In the genomic region with DNA sequence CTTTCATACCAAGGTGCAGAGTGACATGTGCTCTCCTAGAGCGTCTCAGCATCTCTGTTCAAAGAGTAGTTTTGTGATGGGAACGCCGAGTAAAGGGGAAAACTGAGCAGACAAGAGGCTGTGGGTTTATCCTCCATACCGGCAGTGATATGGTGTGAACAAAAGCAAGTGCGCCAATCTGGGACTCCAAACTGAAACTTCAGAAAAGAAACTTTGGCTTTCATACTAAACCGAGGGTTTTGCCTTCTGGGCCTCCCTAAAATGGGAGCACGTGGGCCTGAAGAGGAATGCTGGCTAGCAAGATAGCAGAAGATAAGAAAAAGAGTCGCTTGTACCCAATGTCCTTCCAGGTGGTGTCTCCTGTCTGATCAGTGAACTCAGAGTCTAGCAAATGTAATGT, we compare ENCODE assay signal across 8 mouse cellular contexts. TPM values are rescaled to one million over a fixed set of nuclear protein-coding genes. Genes with fewer than 3 reads are reported as not detected.
DNase-seq lines count a peak whose midpoint lies in the region; TF ChIP-seq lines count a peak whose summit lies in the region.

No protein-coding gene starts in this region.

- peak overlapping the region; percentile 95 for H3K9ac ChIP-seq in MEL (ENCODE audit: control insufficient read depth, low read depth, low read length, poor library complexity, severe bottlenecking)

- peaks cover 40% of the 10 kb centered on the region for H3K79me2 ChIP-seq in MEL (ENCODE audit: control insufficient read depth, insufficient read depth, low read length, poor library complexity)

- peak in 1 of 2 experiments; percentile 53; a peak in 2 of 4 replicates for TF ChIP-seq POLR2A in MEL (IDR thresholded peaks at IDR 0.05; ENCODE audit: control insufficient read depth in 1 of 2, insufficient read depth in 1 of 2, low read depth in 1 of 2, low read length in 2 of 2, poor library complexity in 1 of 2)

- no peak for TF ChIP-seq CTCF in layer of hippocampus, adult 2 months (conservative IDR thresholded peaks at IDR 0.05)
- no peak for TF ChIP-seq CTCF in MEL (IDR thresholded peaks at IDR 0.05 in 2 of 3, conservative IDR thresholded peaks at IDR 0.05 in 1 of 3; ENCODE audit: control insufficient read depth in 1 of 3, insufficient read depth in 1 of 3, low read depth in 2 of 3, low read length in 3 of 3, poor library complexity in 1 of 3, severe bottlenecking in 1 of 3)

- peaks cover 0 to 55% of the 10 kb centered on the region in 2 experiments; a peak in 3 of 4 replicates for H3K36me3 ChIP-seq in MEL (ENCODE audit: control insufficient read depth in 1 of 2, insufficient read depth in 2 of 2, low read length in 2 of 2)
- no peaks in the 10 kb centered on the region for H3K36me3 ChIP-seq in erythroblast, embryonic 14.5 days (ENCODE audit: control insufficient read depth)
- no peaks in the 10 kb centered on the region for H3K36me3 ChIP-seq in splenic B cell, adult 2 months (ENCODE audit: control insufficient read depth, insufficient read depth, low read length, poor library complexity, severe bottlenecking)

- no peaks in the 10 kb centered on the region for H3K9me3 ChIP-seq in MEL (replicated peaks; ENCODE audit: insufficient read depth, low read length)
- H3K9me3 ChIP-seq in erythroblast, embryonic 14.5 days (ENCODE audit: control insufficient read depth, low read length) = no peaks in the 10 kb centered on the region

- intact Hi-C loops in left cerebral cortex, postnatal 14 days (cut with DNase I) = no loop called here

- peak overlapping the region; percentile 13; the same call in 1 of the 2 replicates for H3K4me3 ChIP-seq in layer of hippocampus, adult 2 months
- H3K4me3 ChIP-seq in MEL (ENCODE audit: control insufficient read depth in 1 of 2, insufficient read depth in 1 of 2, low read depth in 2 of 2, low read length in 2 of 2) = peak overlapping the region; percentile 84 to 91
- H3K4me3 ChIP-seq in erythroblast, embryonic 14.5 days (replicated peaks) = peak overlapping the region; percentile 79

- no peaks in the 10 kb centered on the region for H3K27me3 ChIP-seq in MEL (ENCODE audit: control insufficient read depth in 1 of 2, insufficient read depth in 2 of 2, low read length in 2 of 2)
- H3K27me3 ChIP-seq in erythroblast, embryonic 14.5 days (ENCODE audit: control insufficient read depth) = peaks cover 20% of the 10 kb centered on the region
- no peaks in the 10 kb centered on the region for H3K27me3 ChIP-seq in splenic B cell, adult 2 months (ENCODE audit: control insufficient read depth, insufficient read depth, low read length, poor library complexity, severe bottlenecking)

- TF ChIP-seq RAD21 in MEL (IDR thresholded peaks at IDR 0.05; ENCODE audit: low read depth, low read length) = no peak

- peaks cover 35 to 40% of the 10 kb centered on the region in 2 experiments for H3K4me1 ChIP-seq in MEL (ENCODE audit: control insufficient read depth in 1 of 2, insufficient read depth in 2 of 2, low read length in 2 of 2)
- H3K4me1 ChIP-seq in erythroblast, embryonic 14.5 days (ENCODE audit: control insufficient read depth) = peaks cover 53% of the 10 kb centered on the region

- peak; percentile 63 to 70 for TF ChIP-seq EP300 in MEL (IDR thresholded peaks at IDR 0.05; ENCODE audit: low read depth in 1 of 2, low read length in 2 of 2)

- DNase-seq in layer of hippocampus, adult 2 months (ENCODE audit: low spot score in 2 of 2) = no peak
- no peak for DNase-seq in layer of hippocampus, postnatal 25 days (ENCODE audit: extremely low spot score in 1 of 2, low spot score in 1 of 2)
- peak; percentile 78 for DNase-seq in MEL (ENCODE audit: low read depth, low spot score)
- DNase-seq in splenic B cell, adult 2 months (ENCODE audit: low read depth, low spot score) = peak; percentile 41
- DNase-seq in left cerebral cortex, postnatal 14 days (ENCODE audit: low spot score in 2 of 2) = no peak
- DNase-seq in adrenal gland, adult 2 months = no peak
- DNase-seq in kidney, postnatal 14 days = no peak

- H3K27ac ChIP-seq in layer of hippocampus, adult 2 months = no peak overlapping the region
- H3K27ac ChIP-seq in MEL (ENCODE audit: control insufficient read depth, low read depth, low read length) = peak overlapping the region; percentile 95

TF ChIP-seq in MEL, 35 proteins besides CTCF, POLR2A, EP300 and RAD21:
- TF ChIP-seq USF2 (IDR thresholded peaks at IDR 0.05; ENCODE audit: borderline replicate concordance in 1 of 2, insufficient read depth in 1 of 2, low read depth in 1 of 2, low read length in 2 of 2) = peak in 1 of 2 experiments; percentile 38; a peak in 1 of 4 replicates
- TF ChIP-seq GABPA (IDR thresholded peaks at IDR 0.05; ENCODE audit: low read depth, low read length) = no peak
- TF ChIP-seq ZKSCAN1 (IDR thresholded peaks at IDR 0.05; ENCODE audit: low read depth, low read length) = no peak
- peak; percentile 48 for TF ChIP-seq TAL1 (IDR thresholded peaks at IDR 0.05; ENCODE audit: low read length)
- TF ChIP-seq NELFE (IDR thresholded peaks at IDR 0.05; ENCODE audit: low read depth, low read length) = peak; percentile 55; the same call in 1 of the 2 replicates
- no peak for TF ChIP-seq MYB (IDR thresholded peaks at IDR 0.05; ENCODE audit: low read depth, low read length)
- no peak for TF ChIP-seq KAT2A (conservative IDR thresholded peaks at IDR 0.05; ENCODE audit: low read depth, low read length)
- TF ChIP-seq MAFK (IDR thresholded peaks at IDR 0.05; ENCODE audit: borderline replicate concordance, low read depth, low read length) = no peak
- no peak for TF ChIP-seq POLR2AphosphoS2 (IDR thresholded peaks at IDR 0.05; ENCODE audit: low read length)
- 0 out of 2 replicates have a peak, but pooled peaks have one; percentile 21 for TF ChIP-seq HCFC1 (IDR thresholded peaks at IDR 0.05; ENCODE audit: low read depth, low read length)
- TF ChIP-seq MYC (IDR thresholded peaks at IDR 0.05; ENCODE audit: low read depth, low read length) = peak; percentile 99
- no peak; the same call in 1 of the 2 replicates for TF ChIP-seq CHD1 (IDR thresholded peaks at IDR 0.05; ENCODE audit: low read depth, low read length)
- TF ChIP-seq USF1 (IDR thresholded peaks at IDR 0.05; ENCODE audit: low read depth, low read length) = peak; percentile 86
- no peak for TF ChIP-seq POLR2AphosphoS5 (IDR thresholded peaks at IDR 0.05; ENCODE audit: borderline replicate concordance, low read depth, low read length)
- TF ChIP-seq GATA1 (IDR thresholded peaks at IDR 0.05; ENCODE audit: low read depth, low read length) = peak; percentile 92
- TF ChIP-seq TCF12 (IDR thresholded peaks at IDR 0.05; ENCODE audit: low read depth, low read length) = peak; percentile 73
- TF ChIP-seq JUND (IDR thresholded peaks at IDR 0.05; ENCODE audit: low read depth, low read length) = no peak
- TF ChIP-seq ETS1 (IDR thresholded peaks at IDR 0.05; ENCODE audit: low read depth, low read length) = peak; percentile 75
- 0 out of 2 replicates have a peak, but pooled peaks have one; percentile 8 for TF ChIP-seq MAZ (IDR thresholded peaks at IDR 0.05; ENCODE audit: low read depth, low read length)
- TF ChIP-seq MEF2A (IDR thresholded peaks at IDR 0.05; ENCODE audit: extremely low read depth, insufficient replicate concordance, low read depth, low read length, poor library complexity, severe bottlenecking) = no peak
- TF ChIP-seq ZC3H11A (IDR thresholded peaks at IDR 0.05; ENCODE audit: low read depth, low read length) = no peak
- peak; percentile 90 for TF ChIP-seq TBP (IDR thresholded peaks at IDR 0.05; ENCODE audit: low read depth, low read length)
- peak; percentile 96 for TF ChIP-seq MAX (IDR thresholded peaks at IDR 0.05; ENCODE audit: low read length)
- peak; percentile 67; the same call in 1 of the 2 replicates for TF ChIP-seq BHLHE40 (IDR thresholded peaks at IDR 0.05; ENCODE audit: borderline replicate concordance, low read depth, low read length)
- TF ChIP-seq ELF1 (IDR thresholded peaks at IDR 0.05; ENCODE audit: low read depth, low read length) = no peak
- no peak for TF ChIP-seq E2F4 (IDR thresholded peaks at IDR 0.05; ENCODE audit: borderline replicate concordance, low read depth, low read length)
- no peak for TF ChIP-seq UBTF (IDR thresholded peaks at IDR 0.05; ENCODE audit: borderline replicate concordance, insufficient read depth, low read depth, low read length)
- no peak for TF ChIP-seq SMC3 (IDR thresholded peaks at IDR 0.05; ENCODE audit: low read depth, low read length)
- no peak for TF ChIP-seq ZMIZ1 (IDR thresholded peaks at IDR 0.05; ENCODE audit: low read depth, low read length)
- TF ChIP-seq NRF1 (IDR thresholded peaks at IDR 0.05; ENCODE audit: insufficient read depth, low read depth, low read length, poor library complexity, severe bottlenecking) = no peak
- TF ChIP-seq MXI1 (IDR thresholded peaks at IDR 0.05; ENCODE audit: low read depth, low read length) = peak; percentile 94
- TF ChIP-seq ZNF384 (IDR thresholded peaks at IDR 0.05; ENCODE audit: low read depth, low read length) = no peak
- TF ChIP-seq SIN3A (IDR thresholded peaks at IDR 0.05; ENCODE audit: low read length) = peak; percentile 85
- no peak for TF ChIP-seq CHD2 (IDR thresholded peaks at IDR 0.05; ENCODE audit: low read length)
- no peak for TF ChIP-seq RCOR1 (IDR thresholded peaks at IDR 0.05; ENCODE audit: low read depth, low read length)

RNA-seq across cellular contexts. Expression of gene Apbb1ip, which starts 1.3 kb away (rescaled TPM):
- total RNA-seq in layer of hippocampus, adult 2 months (2021) = 1 to 10 TPM; 5.8 to 6.0 TPM
- total RNA-seq in layer of hippocampus, postnatal 25 days (2021) = 1 to 10 TPM; 5.4 to 6.2 TPM
- total RNA-seq in MEL (2012; rRNA removed) = 7.4 and 10.8 TPM in 2 replicates
- polyA plus RNA-seq in MEL (2012; ENCODE audit: insufficient read depth in 1 of 2, insufficient read length in 2 of 2, low read depth in 1 of 2, low replicate concordance in 2 of 2, missing spikeins in 1 of 2) = 10 to 100 TPM in 1 of 2 experiments, not detected in 1; 60.7 TPM
- polyA plus RNA-seq in erythroblast, embryonic 14.5 days (2012) = 1.5 and 1.8 TPM in 2 replicates
- 1 to 10 TPM; 7.8 to 8.2 TPM for total RNA-seq in left cerebral cortex, postnatal 14 days (2021)
- total RNA-seq in adrenal gland, adult 2 months (2021) = 1 to 10 TPM; 2.9 to 4.5 TPM
- polyA plus RNA-seq in adrenal gland, adult 2 months (2012; rRNA removed) = 0.86 and 1.2 TPM in 2 replicates

Comparison
In these comparisons a context has a peak if more than half of its experiments do, and no peak if none do; other contexts are left out.
1. DNase-seq: peak in MEL (single experiment) and splenic B cell, adult 2 months (single experiment); none in layer of hippocampus, adult 2 months (0 of 2), layer of hippocampus, postnatal 25 days (0 of 2), left cerebral cortex, postnatal 14 days (0 of 2), adrenal gland, adult 2 months (single experiment) and kidney, postnatal 14 days (single experiment).
2. H3K4me3 ChIP-seq: peak in every context shown above with its lines; median percentile 88 in MEL; 79 in erythroblast, embryonic 14.5 days; 13 in layer of hippocampus, adult 2 months.